ENCODE assay signal across 19 mouse cellular contexts in the genomic region with DNA sequence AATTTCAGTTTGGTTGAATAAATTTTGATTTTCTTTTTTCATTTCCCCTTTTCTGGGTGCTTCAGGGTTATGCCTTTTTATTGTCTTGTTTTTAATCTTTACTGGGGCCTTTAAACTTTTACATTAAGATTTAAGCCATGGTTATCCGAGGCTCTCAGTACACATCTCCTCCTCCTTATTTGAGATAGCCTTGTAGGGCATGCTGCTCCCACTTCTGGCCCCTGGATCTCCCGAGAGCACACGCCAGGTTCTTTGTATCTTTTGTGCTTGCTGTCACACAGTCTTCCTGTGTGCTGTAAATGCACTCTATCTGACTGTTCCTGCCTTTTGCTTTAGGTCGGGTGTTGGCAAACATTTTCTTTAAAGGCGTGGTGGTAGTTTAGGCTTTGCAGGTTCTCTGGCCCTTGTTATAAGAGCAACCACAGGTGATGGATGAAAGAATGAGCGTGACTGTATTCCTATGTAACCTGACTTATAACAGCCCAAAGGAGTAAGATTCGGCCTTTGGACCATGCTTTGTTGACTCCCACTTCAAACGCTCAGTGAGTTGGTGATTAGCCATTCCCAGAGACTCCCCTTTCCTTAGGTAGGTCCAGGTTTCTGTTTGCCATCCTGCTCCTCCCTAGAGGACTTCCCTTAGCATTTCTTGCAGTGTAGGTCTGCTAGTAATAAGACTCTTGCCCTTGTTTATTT. TPM values are rescaled to one million over a fixed set of nuclear protein-coding genes. Genes with fewer than 3 reads are reported as not detected.
DNase-seq lines count a peak whose midpoint lies in the region; ATAC-seq and TF ChIP-seq lines count a peak whose summit lies in the region.
"Had no signal": no experiment of that assay in that cellular context is flagged by ENCODE, and none has a peak within 500 bp of the region (broad histone marks: within the 10 kb centered on the region; RNA-seq: fewer than 3 reads in every experiment).

No protein-coding gene starts in this region.

- H3K36me3 ChIP-seq in liver, embryonic 12.5 days: no peaks in the 10 kb centered on the region
- no peaks in the 10 kb centered on the region for H3K36me3 ChIP-seq in intestine, postnatal 0 days (ENCODE audit: control insufficient read depth, insufficient read depth)
- H3K36me3 ChIP-seq in hindbrain, embryonic 16.5 days (ENCODE audit: control insufficient read depth, insufficient read depth, low read length): no peaks in the 10 kb centered on the region
- H3K36me3 ChIP-seq: liver, embryonic 15.5 days had no signal

- peaks cover 45% of the 10 kb centered on the region for H3K4me1 ChIP-seq in liver, embryonic 12.5 days
- H3K4me1 ChIP-seq in intestine, postnatal 0 days (replicated peaks; ENCODE audit: control insufficient read depth, insufficient read depth, low read length): peaks cover 2% of the 10 kb centered on the region; the same call in 1 of the 2 replicates
- no peaks in the 10 kb centered on the region for H3K4me1 ChIP-seq in hindbrain, embryonic 16.5 days (ENCODE audit: control insufficient read depth, insufficient read depth, low read depth, low read length)
- no peaks in the 10 kb centered on the region for H3K4me1 ChIP-seq in lung, adult 2 months (ENCODE audit: control insufficient read depth, insufficient read depth, low read length)

- no peak overlapping the region for H3K4me3 ChIP-seq in liver, embryonic 12.5 days
- H3K4me3 ChIP-seq in intestine, postnatal 0 days (ENCODE audit: low read depth, low read length): no peak overlapping the region
- H3K4me3 ChIP-seq in hindbrain, embryonic 16.5 days (ENCODE audit: low read length): no peak overlapping the region
- no peak overlapping the region for H3K4me3 ChIP-seq in lung, adult 2 months (replicated peaks; ENCODE audit: extremely low read depth, low read depth, low read length)
- H3K4me3 ChIP-seq: liver, embryonic 15.5 days had no signal

- H3K9me3 ChIP-seq in liver, embryonic 12.5 days (replicated peaks): no peaks in the 10 kb centered on the region
- H3K9me3 ChIP-seq in intestine, postnatal 0 days (ENCODE audit: control insufficient read depth): no peaks in the 10 kb centered on the region
- H3K9me3 ChIP-seq in hindbrain, embryonic 16.5 days (ENCODE audit: control insufficient read depth, low read length): no peaks in the 10 kb centered on the region
- H3K9me3 ChIP-seq: liver, embryonic 15.5 days had no signal

- 45% methylated on average over 8 of the region's 8 CpGs for WGBS in liver, embryonic 12.5 days (ENCODE audit: insufficient replicate concordance)
- WGBS in intestine, postnatal 0 days: 35% methylated on average over 8 of the region's 8 CpGs
- WGBS in hindbrain, embryonic 16.5 days: 79% methylated on average over 8 of the region's 8 CpGs
- 75% methylated on average over 8 of the region's 8 CpGs for WGBS in lung, adult 2 months

- no peak for TF ChIP-seq POLR2A in lung, adult 2 months (IDR thresholded peaks at IDR 0.05; ENCODE audit: borderline replicate concordance, extremely low read depth, low read depth, low read length)

- TF ChIP-seq CTCF in intestine, postnatal 0 days (IDR thresholded peaks at IDR 0.05; ENCODE audit: low read depth): no peak
- no peak for TF ChIP-seq CTCF in lung, adult 2 months (IDR thresholded peaks at IDR 0.05; ENCODE audit: insufficient read depth, low read length)

- H3K4me2 ChIP-seq in liver, embryonic 12.5 days: no peak overlapping the region
- H3K4me2 ChIP-seq in intestine, postnatal 0 days (replicated peaks; ENCODE audit: low read depth): no peak overlapping the region
- H3K4me2 ChIP-seq in hindbrain, embryonic 16.5 days (ENCODE audit: low read length): no peak overlapping the region
- H3K4me2 ChIP-seq: liver, embryonic 15.5 days had no signal

- H3K27me3 ChIP-seq in liver, embryonic 12.5 days (replicated peaks): no peaks in the 10 kb centered on the region
- no peaks in the 10 kb centered on the region for H3K27me3 ChIP-seq in intestine, postnatal 0 days (replicated peaks; ENCODE audit: control insufficient read depth, insufficient read depth, low read length)
- H3K27me3 ChIP-seq in hindbrain, embryonic 16.5 days (replicated peaks; ENCODE audit: control insufficient read depth, insufficient read depth, low read length): no peaks in the 10 kb centered on the region
- H3K27me3 ChIP-seq: liver, embryonic 15.5 days; Patski had no signal

- ATAC-seq in liver, embryonic 12.5 days: peak; percentile 53
- peak; percentile 79 for ATAC-seq in intestine, postnatal 0 days
- peak; percentile 89 for ATAC-seq in megakaryocyte-erythroid progenitor cell, adult 5-6 weeks (replicated peaks; ENCODE audit: low FRiP score, low TSS enrichment, poor library complexity, severe bottlenecking)
- ATAC-seq in hindbrain, embryonic 16.5 days: no peak
- ATAC-seq: forebrain, postnatal 0 days; hindbrain, postnatal 0 days; Patski had no signal

- no peak overlapping the region for H3K9ac ChIP-seq in liver, embryonic 12.5 days
- H3K9ac ChIP-seq in intestine, postnatal 0 days (ENCODE audit: low read depth, low read length): no peak overlapping the region
- H3K9ac ChIP-seq in hindbrain, embryonic 16.5 days (ENCODE audit: low read depth, low read length): no peak overlapping the region
- H3K9ac ChIP-seq: forebrain, postnatal 0 days; liver, embryonic 15.5 days had no signal

- H3K27ac ChIP-seq in liver, embryonic 12.5 days: no peak overlapping the region; the same call in 1 of the 2 replicates
- H3K27ac ChIP-seq in intestine, postnatal 0 days (ENCODE audit: low read depth, low read length): peak overlapping the region; percentile 16; the same call in 1 of the 2 replicates
- no peak overlapping the region for H3K27ac ChIP-seq in hindbrain, embryonic 16.5 days (ENCODE audit: low read depth, low read length)
- H3K27ac ChIP-seq: hindbrain, postnatal 0 days; liver, embryonic 15.5 days had no signal

- DNase-seq in liver: no peak
- no peak for DNase-seq in adrenal gland, adult 8-10 months
- DNase-seq in lung, adult 2 months: no peak
- DNase-seq: adrenal gland, postnatal 10 days; cerebellum, adult 11-12 months; cerebellum, postnatal 14 days; embryo, embryonic 11 days; forebrain, postnatal 0 days; heart, postnatal 36 days; lung, postnatal 14 days; right cerebral cortex, postnatal 25 days; thymus, postnatal 36 days had no signal

RNA-seq across cellular contexts. Expression of gene Borcs5, which starts 21.6 kb away (rescaled TPM):
- polyA plus RNA-seq in liver, embryonic 12.5 days (2016; fragmentation: Nextera tagmentation; extraction: Ambion mirVana): 13.5 and 14.1 TPM in 2 replicates
- 13.5 and 15.1 TPM in 2 replicates for polyA plus RNA-seq in intestine, postnatal 0 days (2015; fragmentation: Nextera tagmentation; extraction: Ambion mirVana)
- 15.4 and 20.0 TPM in 2 replicates for total RNA-seq in megakaryocyte-erythroid progenitor cell, adult 5-6 weeks (2014; fragmentation: Nextera tagmentation)
- 9.0 and 10.6 TPM in 2 replicates for total RNA-seq in megakaryocyte-erythroid progenitor cell, adult 5-6 weeks (2017)
- 10 to 100 TPM; 18.4 to 25.8 (median 23.1) TPM for total RNA-seq in adrenal gland, adult 8-10 months (2022)
- polyA plus RNA-seq in hindbrain, embryonic 16.5 days (2015; fragmentation: Nextera tagmentation; extraction: Ambion mirVana): 39.3 and 42.8 TPM in 2 replicates
- polyA plus RNA-seq in lung, adult 2 months (2012; rRNA removed): 11.1 and 11.5 TPM in 2 replicates

RNA-seq across cellular contexts. Expression of gene Mansc1, which starts 28.6 kb away (rescaled TPM):
- polyA plus RNA-seq in liver, embryonic 12.5 days (2016; fragmentation: Nextera tagmentation; extraction: Ambion mirVana): 0.74 and 0.85 TPM in 2 replicates
- 5.8 and 6.5 TPM in 2 replicates for polyA plus RNA-seq in intestine, postnatal 0 days (2015; fragmentation: Nextera tagmentation; extraction: Ambion mirVana)
- 0.20 TPM in 1 of 2 replicates, not detected in the other for total RNA-seq in megakaryocyte-erythroid progenitor cell, adult 5-6 weeks (2014; fragmentation: Nextera tagmentation)
- total RNA-seq in megakaryocyte-erythroid progenitor cell, adult 5-6 weeks (2017): 0.28 and 1.5 TPM in 2 replicates
- 10 to 100 TPM in 1 of 4 experiments, 1 to 10 TPM in 3; 5.4 to 10.2 (median 7.8) TPM for total RNA-seq in adrenal gland, adult 8-10 months (2022)
- polyA plus RNA-seq in hindbrain, embryonic 16.5 days (2015; fragmentation: Nextera tagmentation; extraction: Ambion mirVana): 1.3 and 1.7 TPM in 2 replicates
- 9.5 and 11.8 TPM in 2 replicates for polyA plus RNA-seq in lung, adult 2 months (2012; rRNA removed)
- polyA plus RNA-seq: Patski had no signal
